Mouse (Mus musculus) thymus, postnatal 0 days (tissue): ENCODE measurements around the gene Ccdc88b. TPM values are rescaled to one million over a fixed set of nuclear protein-coding genes. Genes with fewer than 3 reads are reported as not detected.

Experiments used
- DNase-seq: peaks from one replicate; pipeline ENCODE4 v3.0.0-alpha.2; 2015; ENCODE audit warnings: low spot score
- polyA plus RNA-seq: library from polyadenylated mRNA; unstranded; fragments of >200 nt; fragmentation: Nextera tagmentation; extraction: Ambion mirVana; gene quantifications from 2 replicates; pipeline ENCODE4 v1.2.1, GENCODE M21; 2015

The Ccdc88b gene
- polyA plus RNA-seq, 1 experiment from 2014 or later: 23.0 TPM

DNA sequence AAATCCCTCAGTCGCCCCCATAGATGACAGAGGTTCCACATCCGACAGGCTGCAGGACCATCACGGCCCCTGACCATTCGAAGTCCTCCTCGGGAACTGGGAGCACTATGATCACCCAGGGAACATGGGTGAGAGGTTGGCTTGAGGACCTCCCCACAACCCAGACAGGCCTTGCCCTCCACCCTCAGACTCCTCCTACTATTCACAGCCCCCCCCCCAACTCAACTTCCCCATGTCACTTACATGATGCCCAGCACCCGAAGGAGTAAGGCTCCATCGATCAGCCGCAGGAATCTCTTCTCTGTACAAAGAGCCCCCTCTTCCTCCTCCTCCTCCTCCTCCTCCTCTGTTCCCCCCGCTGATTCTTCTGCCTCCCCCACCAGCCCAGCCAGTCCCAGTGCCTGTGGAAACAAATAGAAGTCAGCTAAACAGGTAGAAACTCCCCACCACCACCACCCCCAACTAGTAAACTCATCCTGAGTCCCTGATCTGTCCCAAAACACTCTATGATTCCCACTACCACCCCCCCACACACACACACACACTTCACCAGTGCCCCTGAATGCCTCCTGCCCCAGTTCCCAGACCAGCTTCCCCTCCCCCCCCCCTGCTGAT, 513 bp downstream of the Ccdc88b start:
- no peak for DNase-seq

DNA sequence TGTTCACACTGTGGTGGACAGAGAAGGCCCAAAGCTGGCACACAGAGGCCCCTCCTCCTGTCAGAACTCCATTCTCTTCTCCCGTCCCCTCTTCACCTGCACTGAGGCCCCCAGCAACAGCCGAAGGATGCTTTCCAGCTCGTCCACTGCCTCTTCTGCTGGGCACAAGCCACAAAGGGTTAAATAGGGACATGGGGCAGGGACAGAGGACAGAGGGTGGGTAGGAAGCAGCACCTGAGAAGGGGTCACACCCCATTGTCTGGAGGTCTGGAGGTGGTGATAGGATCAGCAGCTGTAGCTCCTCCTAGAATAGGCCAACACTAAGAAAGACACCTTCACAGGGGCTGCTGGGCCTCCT, 1.0 kb downstream of the Ccdc88b start:
- DNase-seq: no peak

DNA sequence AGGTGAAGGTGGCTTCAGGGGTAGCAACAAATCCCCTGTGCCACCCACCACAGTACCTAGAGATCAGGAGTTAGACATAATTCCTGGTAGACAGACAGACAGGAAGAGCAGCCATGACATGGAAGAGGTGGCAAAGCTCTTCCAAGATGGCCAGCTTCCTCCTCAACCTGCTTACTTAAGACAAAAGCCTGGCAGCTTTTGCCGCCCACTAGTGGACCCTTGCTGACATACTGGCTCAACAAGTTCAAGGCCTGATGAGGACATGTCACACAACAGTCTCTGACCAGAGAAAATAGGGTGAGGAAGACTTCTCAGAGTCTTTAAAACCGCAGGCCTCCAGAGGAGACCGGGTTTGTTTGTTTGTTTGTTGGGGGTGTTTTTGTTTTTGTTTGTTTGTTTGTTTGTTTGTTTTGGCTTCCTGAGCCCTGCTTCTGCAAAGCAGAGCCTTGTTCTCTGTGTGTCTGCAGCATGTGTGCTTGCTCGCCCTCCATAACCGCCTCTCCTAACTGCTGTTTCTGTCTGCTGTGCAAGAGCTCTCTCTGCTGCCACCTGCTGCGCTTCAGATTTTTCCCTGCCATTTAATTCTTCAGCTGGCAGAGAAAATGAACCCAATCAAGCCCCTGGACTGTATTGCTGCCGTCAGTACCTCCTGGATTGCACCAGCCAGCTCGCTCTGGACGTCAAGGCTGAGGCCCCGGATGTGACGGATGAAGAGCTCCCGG, 1.6 kb downstream of the Ccdc88b start:
- DNase-seq: peak; percentile 76

DNA sequence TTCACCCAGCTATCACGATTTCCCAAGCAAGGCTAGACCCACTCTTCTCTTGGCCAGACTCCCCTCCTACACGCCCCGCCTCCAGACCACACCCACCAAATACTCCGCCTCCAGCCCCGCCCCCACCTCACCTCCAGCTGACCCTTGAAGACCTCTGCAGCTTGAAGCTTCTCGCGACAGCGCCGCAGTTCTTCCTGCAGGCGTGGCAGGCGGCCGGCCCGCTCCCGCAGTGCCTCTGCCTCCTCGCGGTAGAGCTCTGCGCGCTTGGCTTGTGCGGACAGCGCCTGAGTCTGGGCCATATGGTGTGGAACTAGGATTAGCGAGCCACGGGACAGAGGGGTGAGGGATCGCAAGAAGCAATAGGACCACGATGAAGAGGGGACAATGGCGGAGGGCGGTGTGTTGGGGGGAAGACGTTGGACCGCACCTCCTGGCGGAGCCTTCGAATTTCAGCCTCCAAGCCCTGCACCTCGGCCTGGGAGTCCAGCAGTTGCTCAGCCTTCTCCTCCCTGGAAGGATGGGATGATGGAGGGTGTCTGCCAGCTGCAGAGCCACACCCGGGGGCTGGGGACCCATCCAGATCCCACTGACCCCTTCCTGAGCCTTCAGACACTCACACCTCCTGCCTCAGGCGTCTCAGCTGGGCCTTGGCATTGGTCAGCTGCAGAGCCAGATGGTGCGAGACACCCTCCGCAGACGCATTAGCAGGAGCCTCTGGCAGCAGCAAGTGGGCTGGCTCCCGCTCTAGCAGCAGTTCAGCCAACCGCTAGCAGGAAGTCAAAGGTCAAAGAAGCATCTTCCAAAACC, 2.6 kb downstream of the Ccdc88b start:
- DNase-seq: peak; percentile 24

DNA sequence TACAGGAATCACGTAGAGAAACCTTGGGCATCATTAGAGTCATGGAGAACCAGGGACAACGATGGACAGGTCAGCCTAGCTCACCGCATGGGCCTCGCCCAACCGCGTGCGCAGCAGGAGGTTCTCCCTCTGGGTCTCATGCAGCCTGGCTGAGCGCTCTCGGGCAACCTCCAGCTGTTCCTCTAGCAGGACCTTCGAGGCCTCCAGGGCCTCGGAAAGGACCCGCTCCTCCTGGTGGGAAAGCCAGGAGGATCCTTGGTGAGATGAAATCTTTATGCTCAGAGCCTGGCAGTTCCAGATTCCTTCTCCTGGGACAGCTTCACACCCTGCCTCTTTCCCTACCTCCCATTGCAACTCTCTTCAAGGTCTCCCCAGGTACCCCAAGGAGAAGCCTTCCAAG, 3.4 kb downstream of the Ccdc88b start:
- DNase-seq: no peak

DNA sequence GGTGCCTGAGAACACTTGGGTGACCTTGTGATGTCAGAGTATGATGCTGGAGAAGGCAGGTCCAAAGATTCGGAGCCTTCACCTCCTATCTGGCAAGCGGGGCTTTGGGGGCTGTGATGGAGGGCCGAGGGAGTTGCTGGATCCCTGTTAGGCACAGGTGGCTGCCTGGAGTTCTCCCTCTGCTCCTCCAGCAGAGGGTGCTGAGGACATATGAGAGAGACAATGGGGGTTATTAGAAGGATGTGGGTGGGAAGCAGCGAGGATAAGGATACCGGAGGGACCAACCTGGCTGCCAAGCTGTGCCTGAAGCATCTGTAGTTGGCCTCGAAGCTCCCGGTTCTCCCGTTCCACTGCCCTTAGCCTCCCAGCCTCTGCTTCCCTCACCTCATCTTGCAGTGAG, 4.1 kb downstream of the Ccdc88b start:
- DNase-seq: no peak

DNA sequence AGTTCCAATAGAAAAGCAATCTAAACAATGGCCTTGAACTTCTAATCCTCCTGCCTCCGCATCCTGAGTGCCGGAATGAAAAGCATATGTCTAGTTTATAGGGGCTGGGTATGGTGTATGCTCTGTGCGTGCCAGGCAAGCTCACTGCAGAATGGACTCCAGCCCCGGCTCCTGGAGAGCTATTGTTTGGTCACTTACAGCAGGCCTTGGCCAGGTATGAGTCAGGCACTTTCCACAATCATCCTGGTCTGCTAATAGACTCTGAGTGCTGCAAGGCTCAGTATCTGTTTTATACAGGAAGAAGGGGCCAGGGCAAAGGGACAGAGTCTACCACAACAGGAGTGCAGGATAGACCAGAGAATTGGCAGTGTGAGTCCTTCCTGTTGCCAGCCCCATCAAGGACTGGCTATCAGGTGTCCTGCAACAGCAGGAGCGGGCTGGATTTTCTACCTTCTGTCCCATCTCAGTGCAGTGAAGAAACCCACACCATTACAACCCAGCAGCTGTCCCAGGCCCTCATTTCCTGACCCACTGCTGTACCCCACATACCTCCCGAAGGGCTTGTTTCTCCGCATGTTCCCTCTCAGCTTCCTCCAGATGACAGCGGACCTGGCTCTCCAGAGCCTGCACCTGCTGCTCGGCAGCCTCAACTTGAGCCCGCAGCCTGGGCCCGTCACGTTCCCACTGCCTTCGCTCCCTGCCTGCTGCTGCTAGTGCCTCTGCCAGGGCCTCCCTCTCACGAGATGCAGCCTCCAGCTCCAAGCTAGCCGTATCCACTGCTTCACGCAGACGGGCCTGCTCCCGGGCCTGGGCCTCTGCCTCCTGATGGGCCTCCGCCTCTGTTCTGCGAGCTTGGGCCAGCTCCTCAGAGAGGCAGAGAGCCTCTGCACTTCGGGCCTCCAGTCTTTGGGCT, 5.4 kb downstream of the Ccdc88b start:
- no peak for DNase-seq

DNA sequence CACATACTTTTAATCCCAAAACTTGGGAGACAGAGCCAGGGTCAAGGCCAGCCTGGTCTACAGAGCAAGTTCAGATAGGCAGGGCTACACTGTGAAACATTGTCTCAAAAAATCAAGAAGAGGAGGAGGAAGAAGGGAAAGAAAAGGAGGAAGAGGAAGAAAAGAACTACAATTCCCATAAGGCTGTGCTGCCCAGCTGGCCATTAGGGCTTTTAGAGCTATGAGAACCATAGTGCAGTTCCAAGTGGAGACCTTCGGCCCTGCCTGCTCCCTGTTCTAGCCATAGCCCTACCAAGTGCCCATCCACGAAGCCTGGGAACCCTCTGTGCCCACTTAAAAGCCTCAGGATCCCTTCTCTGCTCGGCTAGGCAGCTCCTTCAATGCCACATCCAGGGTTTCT, 6.5 kb downstream of the Ccdc88b start:
- no peak for DNase-seq

DNA sequence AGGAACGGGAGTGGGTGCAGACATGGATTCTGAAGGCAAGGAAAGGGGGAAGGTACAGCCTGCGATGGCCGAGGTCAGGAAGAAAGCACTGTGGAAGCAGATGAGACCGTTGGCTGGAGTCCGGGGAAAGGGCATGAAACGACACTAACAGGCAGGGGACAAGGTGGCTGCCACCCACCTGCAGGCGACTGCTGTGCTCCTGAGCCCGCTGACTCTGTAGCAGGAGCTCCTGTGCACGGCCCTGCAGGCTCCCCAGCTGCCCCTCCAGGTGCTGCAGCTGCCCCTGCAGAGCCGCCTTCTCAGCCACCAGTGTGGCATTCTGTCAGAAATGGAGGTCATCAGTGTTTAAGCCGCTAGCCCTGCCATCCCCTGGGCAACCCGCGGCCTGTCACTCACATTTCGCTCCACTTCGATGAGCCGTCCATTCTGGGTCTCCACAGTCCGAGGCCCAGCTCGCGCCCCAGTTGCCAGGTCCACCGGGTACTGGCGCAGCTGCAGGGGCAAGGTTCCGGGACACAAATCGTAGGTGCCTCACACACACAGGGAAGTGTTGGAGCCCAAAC, 8.4 kb downstream of the Ccdc88b start:
- no peak for DNase-seq

DNA sequence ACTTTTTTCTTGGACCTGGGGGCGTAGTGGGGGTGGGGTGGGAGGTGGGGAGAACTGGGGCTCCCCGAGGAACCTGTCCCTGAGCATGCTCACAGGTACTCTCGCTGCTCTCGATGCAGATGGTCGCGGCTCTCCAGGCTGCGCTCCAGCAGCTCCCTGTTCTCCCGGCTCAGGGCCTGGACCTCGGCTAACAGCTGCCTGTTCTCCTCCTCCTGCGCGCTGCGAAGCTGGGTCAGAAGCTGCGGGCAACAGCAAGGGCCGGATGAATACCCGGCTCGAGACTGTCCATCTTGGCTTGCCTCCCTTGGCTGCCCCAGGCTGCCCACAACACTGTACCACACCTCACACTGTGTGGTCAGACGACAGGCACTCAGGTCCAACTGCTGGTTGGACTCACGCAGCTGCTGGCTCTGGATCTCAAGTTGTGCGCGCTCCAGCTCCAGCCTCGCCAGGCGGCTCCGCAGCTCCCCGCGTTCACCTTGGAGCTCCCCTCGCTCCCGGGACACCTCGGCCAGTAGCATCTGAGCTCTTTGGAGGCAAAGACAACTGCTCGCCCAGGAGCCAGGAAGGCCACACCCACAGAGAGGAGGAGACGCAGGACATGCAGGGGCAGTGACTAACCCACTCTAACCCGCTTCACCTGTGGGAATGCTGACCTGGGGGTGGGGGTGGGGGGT, 10.0 kb downstream of the Ccdc88b start:
- DNase-seq: no peak

DNA sequence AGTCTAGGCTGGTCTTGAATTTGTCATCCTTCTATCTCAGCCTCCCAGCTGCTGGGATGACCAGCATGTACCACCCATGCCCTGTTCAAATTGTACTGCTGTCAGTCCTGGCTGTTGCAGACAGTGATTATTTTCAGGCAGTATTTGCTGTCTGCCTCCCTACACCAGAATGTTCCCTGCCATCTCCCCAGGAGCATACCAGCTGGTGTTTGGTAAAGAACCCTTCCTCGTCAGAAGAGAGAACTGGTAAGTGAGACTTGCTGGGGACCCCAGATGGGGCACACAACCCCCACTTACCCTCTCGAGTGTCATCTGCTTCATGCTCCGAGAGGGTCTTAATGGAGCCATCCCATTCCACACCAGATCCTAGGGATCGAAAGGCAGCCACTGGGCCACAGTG, 12.0 kb downstream of the Ccdc88b start:
- no peak for DNase-seq

DNA sequence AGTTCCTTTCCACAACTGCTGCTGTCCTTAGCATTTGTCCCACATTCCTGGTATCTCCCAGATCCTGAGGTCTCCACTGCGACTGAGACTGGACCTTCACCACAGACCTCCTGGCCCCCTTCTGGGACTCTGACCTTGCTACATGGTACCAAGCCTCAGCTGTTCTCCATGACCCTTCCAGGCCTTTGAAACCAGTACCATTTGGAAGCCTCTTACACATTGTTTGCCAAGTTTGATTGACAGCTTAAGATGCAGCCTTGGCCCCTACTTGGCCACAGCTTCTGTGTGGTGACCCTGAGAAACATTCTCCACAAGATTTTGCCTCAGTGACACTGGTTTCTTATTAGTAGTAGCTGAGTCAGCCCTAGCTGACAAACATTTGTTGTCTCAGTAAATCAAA, 15.7 kb downstream of the Ccdc88b start:
- DNase-seq: no peak

DNA sequence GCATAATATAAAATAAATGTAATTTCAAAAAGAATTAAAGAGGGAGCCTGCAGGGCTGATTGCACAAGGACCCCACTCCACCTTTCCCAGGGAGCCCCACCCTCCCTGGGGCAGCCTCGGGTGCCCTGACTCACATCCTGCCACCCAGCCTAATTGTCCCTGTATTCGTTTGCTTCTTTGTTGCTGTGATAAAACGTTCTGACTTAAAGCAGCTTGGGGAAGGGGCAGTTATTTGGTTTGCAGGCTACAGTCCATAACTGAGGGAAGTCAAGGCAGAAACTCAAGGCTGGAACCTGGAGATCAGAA, 16.8 kb downstream of the Ccdc88b start:
- no peak for DNase-seq

DNA sequence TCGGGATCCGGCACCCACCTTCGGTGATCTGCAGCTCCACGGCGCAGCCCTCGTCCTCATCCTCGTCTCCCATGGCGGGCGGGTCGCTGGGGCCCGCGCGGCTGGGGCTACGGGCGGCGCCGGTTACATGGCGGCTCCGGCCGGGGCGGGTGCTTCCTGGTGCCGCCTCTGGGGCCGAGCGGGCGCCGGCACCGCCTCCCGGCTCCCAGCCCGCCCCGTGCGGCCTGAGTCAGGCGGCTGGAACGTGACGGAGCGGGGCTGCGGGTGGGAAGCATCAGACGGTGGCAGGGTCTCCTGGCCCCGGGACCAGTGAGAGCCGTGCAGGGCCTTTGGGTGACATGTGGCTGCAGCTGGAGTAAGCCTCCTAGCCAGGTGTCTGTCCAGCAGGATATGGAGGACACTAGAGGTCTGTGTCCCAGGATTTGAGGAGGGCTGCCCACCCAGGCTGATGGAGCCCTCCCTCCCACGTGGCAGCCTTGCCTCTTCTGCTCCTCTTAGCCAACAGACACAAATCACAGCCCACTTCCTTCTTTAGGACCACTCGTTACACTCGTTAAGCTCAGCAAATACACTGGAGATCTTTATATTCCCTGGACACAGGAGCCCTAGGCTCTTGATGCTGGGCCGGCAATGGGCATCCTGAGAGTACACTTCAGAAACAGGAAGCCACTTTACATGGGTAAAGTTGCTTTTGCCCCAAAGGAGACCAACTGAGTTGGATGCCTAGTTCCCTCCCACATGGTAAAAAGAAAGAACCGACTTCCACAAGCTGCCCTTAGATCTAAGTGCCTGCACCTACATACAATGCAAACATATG, 17.3 kb downstream of the Ccdc88b start, which contains the start of gene Rps6ka4:
TSS of gene Rps6ka4 (minus strand) at position 162 of the 817 bp plus-strand sequence.
- DNase-seq: peak; percentile 41

DNA sequence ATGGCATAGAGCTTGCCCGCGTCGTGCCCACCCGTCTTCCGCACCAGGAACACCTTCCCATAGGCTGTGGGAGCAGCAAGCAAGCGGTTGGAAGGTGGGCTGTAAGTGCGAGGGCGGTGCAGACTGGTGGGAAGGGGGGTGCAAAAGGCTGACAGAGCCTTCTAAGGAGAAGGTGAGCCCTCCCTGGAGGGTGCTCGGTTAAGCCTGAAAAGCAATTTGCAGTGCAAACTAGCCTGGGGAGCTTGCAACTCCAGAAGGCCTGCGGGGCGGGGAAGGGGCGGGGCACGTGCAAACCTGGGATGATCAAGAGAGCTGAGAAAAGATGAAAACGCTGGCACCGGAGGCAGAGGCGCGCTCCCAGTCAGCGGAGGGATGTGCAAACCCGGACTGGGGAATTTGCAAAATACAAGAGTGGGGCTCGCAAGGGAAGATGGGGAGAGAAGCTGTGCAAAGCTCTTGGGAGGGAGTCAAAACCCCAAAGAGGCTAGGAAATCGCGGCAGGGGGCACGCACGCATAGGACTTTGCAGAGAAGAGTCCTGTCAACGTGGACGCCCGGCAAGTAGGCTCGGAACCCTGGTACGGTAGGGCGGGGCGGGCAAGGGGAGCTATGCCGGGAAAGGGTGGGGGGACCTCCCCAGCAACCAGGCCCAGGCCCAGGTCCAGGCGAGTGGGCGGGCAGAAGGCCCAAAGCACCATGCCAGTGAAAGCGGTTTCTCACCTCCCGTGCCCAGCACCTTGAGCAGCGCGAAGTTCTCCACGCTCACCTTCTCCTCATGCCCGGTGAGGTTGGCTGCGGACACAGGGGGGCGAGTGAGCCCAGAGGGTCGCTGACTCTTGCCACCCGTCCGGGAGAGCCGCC, 18.2 kb downstream of the Ccdc88b start:
- DNase-seq: peak; percentile 18

DNA sequence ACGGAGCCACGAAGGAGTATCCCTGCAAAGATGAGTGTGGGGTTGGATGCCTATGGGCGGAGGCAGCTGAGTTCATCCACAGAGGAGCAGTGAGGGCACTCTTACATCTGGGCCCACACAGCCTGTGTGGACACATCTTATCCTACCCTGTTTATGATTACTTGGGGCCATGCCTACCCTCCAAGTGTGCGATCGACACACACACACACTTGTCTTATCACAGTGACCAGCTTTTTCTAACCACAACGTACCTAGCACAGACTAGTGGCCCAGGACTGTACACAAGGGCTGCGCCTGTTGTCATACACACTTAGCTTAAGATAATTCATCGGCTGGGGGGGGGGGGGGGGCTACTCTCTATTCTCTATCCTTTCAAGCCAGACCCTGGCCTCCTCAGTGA, 25.6 kb downstream of the Ccdc88b start:
- DNase-seq: no peak

DNA sequence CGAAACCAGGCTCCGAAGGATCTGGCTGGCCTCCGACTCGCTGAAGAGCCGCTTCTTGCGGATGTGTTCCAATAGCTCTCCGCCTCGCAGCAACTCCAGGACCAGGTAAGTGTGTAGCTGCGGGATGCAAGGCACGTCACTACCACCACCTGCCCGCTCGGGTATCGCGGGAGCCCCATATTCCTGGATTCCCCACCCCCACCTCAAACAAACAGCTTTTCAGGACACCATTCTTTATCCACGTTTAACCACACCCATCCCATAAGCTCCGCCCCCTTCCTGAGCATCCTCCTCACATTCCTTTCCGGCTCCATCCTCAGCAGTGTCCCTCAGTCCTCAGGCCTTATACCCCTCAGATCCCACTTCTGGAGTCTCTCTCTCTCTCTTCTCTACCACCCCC, 26.7 kb downstream of the Ccdc88b start:
- no peak for DNase-seq

DNA sequence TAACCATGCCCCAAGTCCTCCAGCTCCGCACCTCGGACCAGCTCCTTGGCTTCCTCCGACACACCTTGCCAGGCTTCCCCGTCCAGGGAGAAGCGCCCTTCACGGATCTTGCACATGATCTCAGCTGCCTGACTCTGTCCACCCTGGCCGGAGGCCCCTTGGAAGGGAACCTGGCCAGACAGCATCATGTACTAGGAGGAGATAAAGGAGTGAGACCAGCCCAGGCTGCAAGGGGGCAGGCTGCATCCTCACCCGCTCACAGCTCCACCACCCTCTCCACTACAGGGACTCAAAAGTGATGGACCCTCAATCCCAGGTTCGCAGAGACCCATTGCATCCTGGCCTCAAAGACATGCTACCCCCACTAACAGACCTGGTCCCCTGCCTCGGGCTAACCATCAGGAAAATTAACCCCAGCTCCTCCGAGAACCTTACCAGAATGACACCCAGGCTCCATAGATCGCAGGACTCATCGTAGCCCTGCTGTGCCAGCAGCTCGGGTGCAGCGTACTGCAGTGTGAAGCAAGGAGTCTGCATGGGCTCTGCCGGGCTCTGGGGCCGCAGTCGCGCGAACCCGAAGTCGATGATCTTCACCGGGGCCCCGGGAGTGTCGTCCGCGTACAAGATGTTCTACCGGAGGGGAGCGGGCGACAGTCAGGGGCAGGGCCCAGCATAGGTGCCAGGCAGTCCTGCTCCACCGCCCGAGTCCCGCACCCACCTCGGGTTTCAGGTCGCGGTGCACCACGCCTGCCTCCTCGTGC, 27.3 kb downstream of the Ccdc88b start:
- no peak for DNase-seq
